Mouse (Mus musculus): ENCODE data around the gene Areg.

Areg gene

DNA sequence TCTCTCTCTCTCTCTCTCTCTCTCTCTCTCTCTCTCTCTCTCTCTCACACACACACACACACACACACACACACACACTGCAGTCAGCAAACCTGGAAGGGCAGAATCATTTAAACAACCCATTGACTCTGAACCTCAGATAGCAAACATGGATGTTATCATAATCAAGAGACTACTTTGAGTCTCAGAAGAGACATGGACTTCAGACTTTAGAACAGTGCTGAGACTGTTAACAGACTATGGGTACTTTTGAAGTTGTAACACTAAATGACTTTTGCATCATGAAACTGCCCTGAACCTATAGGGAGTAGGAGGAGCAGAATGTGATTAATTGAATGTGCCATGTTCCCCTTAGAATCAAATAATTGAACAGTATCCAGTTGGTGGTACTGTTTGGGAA, 37.0 kb downstream of the Areg start:
- DNase-seq: no peak

DNA sequence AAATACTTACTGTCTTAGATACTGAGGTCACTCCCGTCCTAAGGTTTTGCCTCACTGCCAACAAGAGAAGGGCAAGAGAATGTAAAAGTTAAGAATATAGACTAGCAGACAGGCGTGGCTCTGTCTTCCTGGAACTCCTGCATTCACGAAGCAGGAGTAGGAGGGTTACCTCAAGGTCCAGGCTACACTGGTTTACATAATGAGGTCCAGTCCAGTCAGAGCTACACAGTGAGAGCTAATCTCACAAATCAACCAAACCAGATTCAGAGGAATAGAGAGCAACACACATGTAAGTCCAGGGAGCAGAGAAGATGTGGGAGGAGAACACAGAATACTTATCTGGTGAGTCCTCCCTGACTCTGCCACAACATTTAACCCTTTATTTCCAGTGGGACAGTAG, 55.2 kb downstream of the Areg start:
- DNase-seq: no peak

Measured in lung, postnatal 4 days (tissue).